Mouse (Mus musculus): ENCODE results near the gene Lman2l.

GRCm38 (mm10) chr1:36485080-36485479 is 40.0 kb upstream of the Lman2l start:
- TF ChIP-seq POLR2AphosphoS5 (IDR thresholded peaks at IDR 0.05; ENCODE audit: borderline replicate concordance, low read depth, low read length) (no peak), RCOR1 (IDR thresholded peaks at IDR 0.05; ENCODE audit: low read depth, low read length) (no peak), CTCF (IDR thresholded peaks at IDR 0.05 in 2 of 3, conservative IDR thresholded peaks at IDR 0.05 in 1 of 3; ENCODE audit: control insufficient read depth in 1 of 3, insufficient read depth in 1 of 3, low read depth in 2 of 3, low read length in 3 of 3, poor library complexity in 1 of 3, severe bottlenecking in 1 of 3) (no peak), TAL1 (IDR thresholded peaks at IDR 0.05; ENCODE audit: low read length) (no peak), NELFE (IDR thresholded peaks at IDR 0.05; ENCODE audit: low read depth, low read length) (no peak), EP300 (IDR thresholded peaks at IDR 0.05; ENCODE audit: low read depth in 1 of 2, low read length in 2 of 2) (no peak), CHD2 (IDR thresholded peaks at IDR 0.05; ENCODE audit: low read length) (no peak), SMC3 (IDR thresholded peaks at IDR 0.05; ENCODE audit: low read depth, low read length) (no peak), POLR2A (IDR thresholded peaks at IDR 0.05; ENCODE audit: control insufficient read depth in 1 of 2, insufficient read depth in 1 of 2, low read depth in 1 of 2, low read length in 2 of 2, poor library complexity in 1 of 2) (no peak), ZNF384 (IDR thresholded peaks at IDR 0.05; ENCODE audit: low read depth, low read length) (no peak), E2F4 (IDR thresholded peaks at IDR 0.05; ENCODE audit: borderline replicate concordance, low read depth, low read length) (no peak)
